Mouse (Mus musculus): ENCODE results near the gene Hist1h3f. TPM values are rescaled to one million over a fixed set of nuclear protein-coding genes. Genes with fewer than 3 reads are reported as not detected.
"Not testable (repeated sequence)": the region's sequence is repeated elsewhere in the genome, so short reads cannot be mapped to it uniquely, and the experiment has no call there.

Gene Hist1h3f
- polyA plus RNA-seq, 1 experiment from 2014 or later: 0.71 TPM

DNA sequence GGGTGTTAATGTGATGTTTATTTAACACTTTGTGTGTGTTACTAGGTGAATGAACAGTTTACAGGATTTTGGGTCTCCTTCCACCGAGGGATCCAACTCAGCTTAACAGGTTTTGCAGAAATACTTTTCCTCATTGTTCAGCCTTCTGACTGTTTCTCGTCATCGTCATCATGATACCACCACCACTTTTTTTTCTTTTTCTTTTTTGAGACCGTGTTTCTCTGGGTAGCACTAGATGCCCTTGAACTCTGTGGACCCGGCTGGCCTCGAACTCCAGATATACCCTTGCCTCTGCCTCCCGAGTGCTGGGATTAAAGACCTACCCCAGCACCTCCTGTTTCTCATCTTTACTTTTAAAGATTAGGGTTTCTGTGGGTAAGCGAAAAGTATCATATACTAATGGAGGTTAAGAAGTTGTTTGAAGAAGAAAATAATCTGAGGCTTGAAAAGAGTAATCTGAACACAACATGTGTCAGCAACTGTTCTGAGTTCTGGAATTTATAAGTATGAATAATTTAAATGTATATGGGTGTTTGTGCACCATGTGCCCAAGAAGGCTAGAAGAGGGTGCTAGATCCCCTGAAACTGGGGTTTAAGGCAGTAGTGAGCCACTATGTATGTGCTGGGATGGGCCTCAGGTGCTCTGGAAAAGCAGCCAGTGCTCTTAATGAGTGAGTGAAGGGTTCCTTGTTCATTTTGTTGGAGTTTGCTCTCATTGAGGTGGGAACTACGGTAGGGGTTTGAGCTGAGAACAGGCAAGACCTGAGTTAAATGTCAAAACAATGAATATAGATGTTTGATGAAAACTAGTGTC, 11.4 kb upstream of the Hist1h3f start:
- Histone ChIP-seq H3K27me3 (replicated peaks; ENCODE audit: control insufficient read depth, insufficient read depth, low read length) (no peaks in the 10 kb centered on the region), H3K4me2 (ENCODE audit: low read depth, low read length) (peak overlapping the region; percentile 78), H3K9ac (ENCODE audit: low read depth, low read length) (peak overlapping the region; percentile 79), H3K9me3 (ENCODE audit: control insufficient read depth, low read length) (no peaks in the 10 kb centered on the region), H3K4me1 (ENCODE audit: control insufficient read depth, insufficient read depth, low read length) (peaks cover 34% of the 10 kb centered on the region), H3K27ac (replicated peaks; ENCODE audit: low read depth, low read length) (peak overlapping the region; percentile 99), H3K4me3 (ENCODE audit: low read depth, low read length) (peak overlapping the region; percentile 56), H3K36me3 (ENCODE audit: control insufficient read depth, insufficient read depth, low read length) (no peaks in the 10 kb centered on the region)
- DNase-seq (ENCODE audit: low spot score): no peak
- no peak for ATAC-seq (ENCODE audit: low read depth)
- 18% methylated on average over 9 of the region's 9 CpGs for WGBS

DNA sequence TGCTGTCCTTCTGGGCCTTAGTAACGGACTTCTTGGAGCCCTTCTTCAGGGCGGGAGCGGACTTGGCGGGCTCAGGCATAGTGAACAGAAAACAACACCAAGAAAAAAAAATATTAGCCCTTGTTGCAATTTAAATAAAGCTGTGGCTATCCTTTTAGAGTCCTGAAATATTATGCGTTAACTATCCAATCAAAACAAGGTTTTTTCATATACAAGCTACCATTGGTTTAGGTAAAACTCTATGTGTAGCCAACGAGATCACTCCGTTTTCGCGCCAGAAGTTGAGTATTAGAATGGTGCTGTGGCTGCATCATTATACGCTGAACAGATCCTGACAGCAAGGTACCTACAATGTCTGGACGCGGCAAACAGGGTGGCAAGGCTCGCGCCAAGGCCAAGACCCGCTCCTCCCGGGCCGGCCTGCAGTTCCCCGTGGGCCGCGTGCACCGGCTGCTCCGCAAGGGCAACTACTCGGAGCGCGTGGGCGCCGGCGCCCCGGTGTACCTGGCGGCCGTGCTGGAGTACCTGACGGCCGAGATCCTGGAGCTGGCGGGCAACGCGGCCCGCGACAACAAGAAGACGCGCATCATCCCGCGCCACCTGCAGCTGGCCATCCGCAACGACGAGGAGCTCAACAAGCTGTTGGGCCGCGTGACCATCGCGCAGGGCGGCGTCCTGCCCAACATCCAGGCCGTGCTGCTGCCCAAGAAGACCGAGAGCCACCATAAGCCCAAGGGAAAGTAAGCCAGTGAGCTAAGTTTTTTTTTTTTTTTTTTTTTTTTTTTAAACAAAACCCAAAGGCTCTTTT, 10.1 kb upstream of the Hist1h3f start, which contains the start of gene Hist1h2af:
Hist1h2af (plus strand) TSS at position 347 of the 808 bp plus-strand sequence.
- ATAC-seq (ENCODE audit: low read depth): peak; percentile 45
- Histone ChIP-seq H3K9ac (ENCODE audit: low read depth, low read length) (peak within 1 kb of the TSS; percentile 79), H3K4me3 (ENCODE audit: low read depth, low read length) (peak within 1 kb of the TSS; percentile 56), H3K4me1 (ENCODE audit: control insufficient read depth, insufficient read depth, low read length) (peaks cover 34% of the 10 kb centered on the region), H3K27ac (replicated peaks; ENCODE audit: low read depth, low read length) (peak within 1 kb of the TSS; percentile 99), H3K4me2 (ENCODE audit: low read depth, low read length) (peak within 1 kb of the TSS; percentile 78)
- H3K36me3 ChIP-seq (ENCODE audit: control insufficient read depth, insufficient read depth, low read length); H3K9me3 ChIP-seq (ENCODE audit: control insufficient read depth, low read length); H3K27me3 ChIP-seq (replicated peaks; ENCODE audit: control insufficient read depth, insufficient read depth, low read length): not testable (repeated sequence)
- 0% methylated on average over 22 of the region's 53 CpGs for WGBS
- peak; percentile 97 for DNase-seq (ENCODE audit: low spot score)

DNA sequence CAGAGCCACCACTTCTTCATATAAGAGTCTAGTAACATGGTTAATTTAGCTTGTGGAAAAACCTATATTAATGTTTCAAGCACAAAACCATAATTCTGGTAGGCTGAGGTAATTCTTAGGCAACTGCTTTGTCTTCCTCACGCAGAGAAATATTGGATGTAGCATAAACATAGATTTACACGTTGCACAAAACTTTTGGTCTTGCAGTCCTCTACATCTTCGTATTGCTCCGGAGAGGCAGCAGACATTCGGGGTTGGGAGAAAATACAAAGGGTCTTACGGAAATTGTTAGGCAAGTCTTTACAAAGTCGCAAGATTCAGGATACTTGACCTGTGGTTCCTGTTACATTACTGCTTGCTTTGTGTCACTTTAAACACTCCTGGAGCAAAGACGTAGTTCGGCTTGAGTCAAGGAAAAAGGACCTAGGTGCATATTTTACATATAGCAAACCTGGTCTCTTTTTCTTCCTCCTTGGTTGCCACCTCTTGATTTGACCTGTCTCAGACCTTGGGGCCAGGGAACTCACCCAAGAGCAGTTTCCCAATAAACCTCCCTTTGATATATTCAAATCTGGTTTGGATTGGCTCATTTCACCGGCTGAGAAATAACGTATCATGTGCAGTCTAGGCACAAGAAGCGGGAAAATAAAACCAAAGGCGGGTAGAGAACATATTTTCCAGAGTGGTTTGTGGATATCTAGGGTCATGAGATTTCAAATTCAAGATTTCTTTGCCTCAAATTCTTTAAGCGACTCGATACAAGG, 9.3 kb upstream of the Hist1h3f start:
- Histone ChIP-seq H3K9ac (ENCODE audit: low read depth, low read length) (peak overlapping the region; percentile 79), H3K36me3 (ENCODE audit: control insufficient read depth, insufficient read depth, low read length) (no peaks in the 10 kb centered on the region), H3K4me2 (ENCODE audit: low read depth, low read length) (peak overlapping the region; percentile 78), H3K4me1 (ENCODE audit: control insufficient read depth, insufficient read depth, low read length) (peaks cover 29% of the 10 kb centered on the region), H3K27ac (replicated peaks; ENCODE audit: low read depth, low read length) (peak overlapping the region; percentile 90), H3K27me3 (replicated peaks; ENCODE audit: control insufficient read depth, insufficient read depth, low read length) (no peaks in the 10 kb centered on the region), H3K9me3 (ENCODE audit: control insufficient read depth, low read length) (no peaks in the 10 kb centered on the region), H3K4me3 (ENCODE audit: low read depth, low read length) (peak overlapping the region; percentile 56)
- ATAC-seq (ENCODE audit: low read depth): no peak
- whole genome bisulfite sequencing: 2% methylated on average over 15 of the region's 15 CpGs
- DNase-seq (ENCODE audit: low spot score): no peak

DNA sequence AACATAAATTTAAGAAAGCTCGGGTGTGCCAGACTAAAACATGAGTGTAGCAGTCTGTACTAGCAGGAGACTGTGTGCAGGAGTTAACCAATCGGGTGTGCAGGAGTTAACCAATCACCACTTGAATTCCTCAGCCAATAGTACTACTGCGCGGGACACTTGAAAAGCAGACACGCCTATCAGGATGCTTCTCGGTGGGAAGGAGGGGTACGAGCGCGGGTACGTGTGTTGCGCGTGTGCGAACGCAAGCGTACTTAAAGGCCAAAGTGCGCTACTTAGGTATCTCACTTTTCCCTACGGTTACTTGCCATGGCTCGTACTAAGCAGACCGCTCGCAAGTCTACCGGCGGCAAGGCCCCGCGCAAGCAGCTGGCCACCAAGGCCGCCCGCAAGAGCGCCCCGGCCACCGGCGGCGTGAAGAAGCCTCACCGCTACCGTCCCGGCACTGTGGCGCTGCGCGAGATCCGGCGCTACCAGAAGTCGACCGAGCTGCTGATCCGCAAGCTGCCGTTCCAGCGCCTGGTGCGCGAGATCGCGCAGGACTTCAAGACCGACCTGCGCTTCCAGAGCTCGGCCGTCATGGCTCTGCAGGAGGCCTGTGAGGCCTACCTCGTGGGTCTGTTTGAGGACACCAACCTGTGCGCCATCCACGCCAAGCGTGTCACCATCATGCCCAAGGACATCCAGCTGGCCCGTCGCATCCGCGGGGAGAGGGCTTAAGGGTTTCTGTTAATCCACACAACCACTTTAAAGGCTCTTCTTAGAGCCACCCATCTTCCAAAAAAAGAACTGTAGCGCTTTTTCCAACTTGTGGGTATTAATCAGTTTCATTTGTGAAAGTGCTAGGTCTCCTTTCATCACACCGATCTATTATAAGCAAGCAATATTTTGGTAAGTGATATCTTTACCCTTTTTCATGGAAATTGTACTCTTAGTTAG, 8.4 kb upstream of the Hist1h3f start, which contains the start of gene Hist1h3g:
Hist1h3g (plus strand) TSS at position 286 of the 939 bp plus-strand sequence.
- H3K27ac ChIP-seq (replicated peaks; ENCODE audit: low read depth, low read length): peak within 1 kb of the TSS; percentile 90
- ATAC-seq (ENCODE audit: low read depth) (peak; percentile 91), DNase-seq (ENCODE audit: low spot score) (peak; percentile 99)
- peaks cover 29% of the 10 kb centered on the region for H3K4me1 ChIP-seq (ENCODE audit: control insufficient read depth, insufficient read depth, low read length)
- H3K9ac ChIP-seq (ENCODE audit: low read depth, low read length): peak within 1 kb of the TSS; percentile 79
- H3K9me3 ChIP-seq (ENCODE audit: control insufficient read depth, low read length); H3K27me3 ChIP-seq (replicated peaks; ENCODE audit: control insufficient read depth, insufficient read depth, low read length); H3K36me3 ChIP-seq (ENCODE audit: control insufficient read depth, insufficient read depth, low read length): not testable (repeated sequence)
- H3K4me2 ChIP-seq (ENCODE audit: low read depth, low read length): peak within 1 kb of the TSS; percentile 78
- H3K4me3 ChIP-seq (ENCODE audit: low read depth, low read length): peak within 1 kb of the TSS; percentile 56
- 1% methylated on average over 31 of the region's 62 CpGs for WGBS

DNA sequence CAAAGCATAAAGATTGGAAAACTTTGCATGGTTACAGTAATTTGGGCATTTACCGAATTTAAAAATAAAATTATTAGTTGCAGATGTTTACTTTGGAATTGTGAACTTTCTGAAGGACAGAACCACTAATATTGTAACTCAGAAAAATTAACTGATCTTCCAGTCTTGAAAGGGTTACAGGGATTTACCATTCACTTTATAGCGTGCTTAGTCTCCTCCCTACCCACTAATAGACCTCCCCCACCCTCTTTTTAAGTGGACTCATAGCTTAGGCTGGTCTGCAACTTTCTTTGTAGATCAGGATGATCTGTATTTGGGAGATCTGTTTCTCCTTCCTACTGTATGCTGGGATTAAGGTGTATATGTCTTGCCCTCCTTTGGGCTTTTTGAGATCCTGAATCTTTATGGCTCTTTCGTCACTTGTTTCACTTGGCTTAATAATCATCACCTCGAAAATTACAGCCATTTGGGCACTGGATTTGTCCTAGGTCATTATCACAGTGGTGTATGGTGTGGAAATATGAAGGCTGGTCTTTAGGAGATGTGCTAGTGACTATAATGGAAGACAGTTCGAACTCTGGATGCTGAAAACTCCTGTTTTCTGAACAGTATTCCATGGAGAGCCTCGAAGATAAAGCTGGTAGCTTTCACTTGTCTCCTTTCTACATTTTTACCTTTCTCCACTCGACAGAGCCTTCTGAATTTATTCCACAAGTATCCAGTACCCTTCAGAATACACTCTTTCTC, 7.6 kb upstream of the Hist1h3f start:
- peaks cover 29% of the 10 kb centered on the region for H3K4me1 ChIP-seq (ENCODE audit: control insufficient read depth, insufficient read depth, low read length)
- no peaks in the 10 kb centered on the region for H3K9me3 ChIP-seq (ENCODE audit: control insufficient read depth, low read length)
- peak overlapping the region; percentile 70 for H3K9ac ChIP-seq (ENCODE audit: low read depth, low read length)
- WGBS: 18% methylated on average over 7 of the region's 7 CpGs
- H3K4me3 ChIP-seq (ENCODE audit: low read depth, low read length): peak overlapping the region; percentile 56
- peak overlapping the region; percentile 90 for H3K27ac ChIP-seq (replicated peaks; ENCODE audit: low read depth, low read length)
- no peak for ATAC-seq (ENCODE audit: low read depth)
- no peaks in the 10 kb centered on the region for H3K27me3 ChIP-seq (replicated peaks; ENCODE audit: control insufficient read depth, insufficient read depth, low read length)
- DNase-seq (ENCODE audit: low spot score): peak; percentile 33
- H3K36me3 ChIP-seq (ENCODE audit: control insufficient read depth, insufficient read depth, low read length): no peaks in the 10 kb centered on the region
- H3K4me2 ChIP-seq (ENCODE audit: low read depth, low read length): peak overlapping the region; percentile 78

DNA sequence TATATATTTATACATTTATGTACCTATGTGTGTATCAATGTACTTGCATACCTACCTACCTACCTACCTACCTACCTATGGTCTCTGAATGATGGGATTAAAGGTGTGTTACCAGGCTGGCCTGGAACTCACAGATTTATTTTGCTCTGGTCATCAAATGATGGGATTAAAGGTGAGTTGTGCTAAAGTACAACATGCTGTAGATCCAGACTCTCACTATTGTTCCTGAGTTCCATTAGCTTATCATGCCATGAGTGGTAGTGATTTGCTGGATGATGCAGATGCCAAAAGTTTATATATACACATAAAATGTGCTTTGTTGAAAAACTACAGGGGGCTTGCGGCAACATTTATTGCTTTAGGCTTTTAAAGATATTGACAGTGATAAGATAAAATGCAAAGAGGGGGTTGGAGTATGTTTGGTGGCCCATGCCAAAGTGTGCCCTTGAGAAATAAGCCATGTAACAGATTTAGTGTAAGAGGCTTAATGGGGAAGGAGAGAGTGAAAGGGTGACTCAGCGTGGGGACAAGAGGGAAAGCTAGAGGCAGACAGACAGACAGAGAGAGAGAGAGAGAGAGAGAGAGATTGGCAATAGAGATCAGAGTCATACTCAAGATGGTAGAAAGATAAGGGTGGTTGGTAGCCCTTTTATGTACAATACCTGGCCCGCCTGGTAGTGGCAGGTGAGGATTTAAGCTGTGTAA, 6.7 kb upstream of the Hist1h3f start:
- Histone ChIP-seq H3K9ac (ENCODE audit: low read depth, low read length) (peak overlapping the region; percentile 31; the same call in 1 of the 2 replicates), H3K4me3 (ENCODE audit: low read depth, low read length) (peak overlapping the region; percentile 56; the same call in 1 of the 2 replicates), H3K36me3 (ENCODE audit: control insufficient read depth, insufficient read depth, low read length) (no peaks in the 10 kb centered on the region), H3K4me2 (ENCODE audit: low read depth, low read length) (peak overlapping the region; percentile 78), H3K4me1 (ENCODE audit: control insufficient read depth, insufficient read depth, low read length) (peaks cover 26% of the 10 kb centered on the region), H3K9me3 (ENCODE audit: control insufficient read depth, low read length) (no peaks in the 10 kb centered on the region), H3K27me3 (replicated peaks; ENCODE audit: control insufficient read depth, insufficient read depth, low read length) (no peaks in the 10 kb centered on the region), H3K27ac (replicated peaks; ENCODE audit: low read depth, low read length) (peak overlapping the region; percentile 90)
- DNase-seq (ENCODE audit: low spot score): no peak
- 73% methylated on average over 3 of the region's 3 CpGs for WGBS
- no peak for ATAC-seq (ENCODE audit: low read depth)

DNA sequence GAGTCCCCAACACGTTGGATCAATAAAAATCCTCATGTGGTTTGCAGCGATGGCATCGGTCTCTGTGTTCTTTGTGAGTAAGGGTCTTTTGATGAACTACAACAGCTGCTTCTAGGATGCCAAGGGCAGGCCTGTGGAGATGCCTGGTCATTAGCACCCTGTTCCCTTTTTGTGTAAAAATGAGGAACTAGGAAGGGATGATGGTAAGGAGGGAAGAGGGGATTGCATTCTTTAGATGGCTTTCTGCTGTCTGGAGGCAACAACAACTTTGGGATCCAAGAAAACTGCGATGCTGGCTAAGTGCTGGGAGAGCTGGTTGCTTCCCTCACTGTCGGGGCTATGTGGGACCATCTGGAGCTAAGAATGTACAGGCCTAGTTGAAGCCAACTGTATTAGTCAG, 5.6 kb upstream of the Hist1h3f start:
- no peak overlapping the region for H3K4me3 ChIP-seq (ENCODE audit: low read depth, low read length)
- H3K36me3 ChIP-seq (ENCODE audit: control insufficient read depth, insufficient read depth, low read length): no peaks in the 10 kb centered on the region
- H3K4me2 ChIP-seq (ENCODE audit: low read depth, low read length): no peak overlapping the region
- H3K4me1 ChIP-seq (ENCODE audit: control insufficient read depth, insufficient read depth, low read length): 0 out of 2 replicates have a peak, but pooled peaks cover 19% of the 10 kb centered on the region
- H3K27me3 ChIP-seq (replicated peaks; ENCODE audit: control insufficient read depth, insufficient read depth, low read length): no peaks in the 10 kb centered on the region
- 52% methylated on average over 5 of the region's 5 CpGs for WGBS
- DNase-seq (ENCODE audit: low spot score) (no peak), ATAC-seq (ENCODE audit: low read depth) (no peak)
- H3K27ac ChIP-seq (replicated peaks; ENCODE audit: low read depth, low read length): no peak overlapping the region
- no peaks in the 10 kb centered on the region for H3K9me3 ChIP-seq (ENCODE audit: control insufficient read depth, low read length)
- H3K9ac ChIP-seq (ENCODE audit: low read depth, low read length): no peak overlapping the region

Measured in embryonic facial prominence, embryonic 14.5 days (tissue).